Mouse (Mus musculus) heart, embryonic 12.5 days (tissue): ENCODE measurements around the gene P3h3. TPM values are rescaled to one million over a fixed set of nuclear protein-coding genes. Genes with fewer than 3 reads are reported as not detected.

Source experiments
- ATAC-seq: fragments of 200-750 bp; cut with Nextera tagmentation; 2 replicates; pipeline ENCODE4 v1.8.0; 2017; ENCODE audit warnings: moderate TSS enrichment, moderate library complexity; ENCODE audit not compliant: insufficient number of reproducible peaks, low FRiP score
- H3K27ac ChIP-seq: fragments of 300-500 bp; sonication (generic); 2 replicates; pipeline ENCODE4 v1.5.1; 2016; ENCODE audit warnings: mild to moderate bottlenecking, moderate library complexity; ENCODE audit not compliant: poor library complexity, severe bottlenecking
- H3K27me3 ChIP-seq: fragments of 300-500 bp; sonication (generic); replicated peaks from 2 replicates; pipeline ENCODE4 v1.6.1; 2016; ENCODE audit warnings: mild to moderate bottlenecking, moderate library complexity
- H3K36me3 ChIP-seq: fragments of 300-500 bp; sonication (generic); 2 replicates; pipeline ENCODE4 v1.6.1; 2016; ENCODE audit warnings: mild to moderate bottlenecking, moderate library complexity
- H3K4me1 ChIP-seq: fragments of 300-500 bp; sonication (generic); replicated peaks from 2 replicates; pipeline ENCODE4 v1.6.1; 2016; ENCODE audit warnings: mild to moderate bottlenecking
- H3K4me2 ChIP-seq: fragments of 300-500 bp; sonication (generic); 2 replicates; pipeline ENCODE4 v1.6.1; 2016; ENCODE audit warnings: mild to moderate bottlenecking, moderate library complexity
- H3K4me3 ChIP-seq: fragments of 300-500 bp; sonication (generic); 2 replicates; pipeline ENCODE4 v1.5.1; 2016; ENCODE audit warnings: mild to moderate bottlenecking
- H3K9ac ChIP-seq: fragments of 300-500 bp; sonication (generic); 2 replicates; pipeline ENCODE4 v1.6.1; 2016; ENCODE audit warnings: mild to moderate bottlenecking, moderate library complexity
- H3K9me3 ChIP-seq: fragments of 300-500 bp; sonication (generic); replicated peaks from 2 replicates; pipeline ENCODE4 v1.6.1; 2016; ENCODE audit warnings: mild to moderate bottlenecking, moderate library complexity
- WGBS: fragments of 180-500 bp; shearing (Covaris S2); methylation state at CpG from one replicate; pipeline ENCODE4 v1.1.7; 2016; 5-methylcytosine and 5-hydroxymethylcytosine counted together
- polyA plus RNA-seq: library from polyadenylated mRNA; unstranded; fragments of >200 nt; fragmentation: Nextera tagmentation; extraction: Ambion mirVana; gene quantifications from 2 replicates; pipeline ENCODE4 v1.2.1, GENCODE M21; 2016

P3h3 gene
- polyA plus RNA-seq, 1 experiment from 2014 or later = 21.9 TPM

GRCm38 (mm10) chr6:124829799-124830700 lies 27.5 kb downstream of the P3h3 start:
- peak overlapping the region; percentile 78 for H3K9ac ChIP-seq
- H3K27ac ChIP-seq = peak overlapping the region; percentile 85
- H3K27me3 ChIP-seq = no peaks in the 10 kb centered on the region
- peaks cover 19% of the 10 kb centered on the region for H3K4me1 ChIP-seq
- peak overlapping the region; percentile 81 for H3K4me2 ChIP-seq
- H3K4me3 ChIP-seq = peak overlapping the region; percentile 68
- peak; percentile 89 for ATAC-seq
- H3K9me3 ChIP-seq = no peaks in the 10 kb centered on the region
- under 1% methylated on average over 38 of the region's 38 CpGs for WGBS
- peaks cover 45% of the 10 kb centered on the region for H3K36me3 ChIP-seq

- H3K4me1 ChIP-seq = peaks cover 19% of the 10 kb centered on the region
- no peaks in the 10 kb centered on the region for H3K9me3 ChIP-seq
- under 1% methylated on average over 55 of the region's 55 CpGs for WGBS
- peak; percentile 96 for ATAC-seq
- H3K4me3 ChIP-seq = peak within 1 kb of the TSS; percentile 68
- peaks cover 47% of the 10 kb centered on the region for H3K36me3 ChIP-seq
- H3K4me2 ChIP-seq = peak within 1 kb of the TSS; percentile 94
- peak within 1 kb of the TSS; percentile 85 for H3K27ac ChIP-seq
- H3K9ac ChIP-seq = peak within 1 kb of the TSS; percentile 79
- no peaks in the 10 kb centered on the region for H3K27me3 ChIP-seq
Observed at GRCm38 (mm10) chr6:124828868-124829798, 28.4 kb downstream of the P3h3 start, which contains the start of the genes Usp5 and Cdca3. TSS of gene Usp5 (minus strand) at chr6:124829484. TSS of gene Cdca3 (plus strand) at chr6:124829547.

- ATAC-seq = no peak
- Histone ChIP-seq H3K4me3 (peak overlapping the region; percentile 68), H3K27me3 (no peaks in the 10 kb centered on the region), H3K4me1 (peaks cover 19% of the 10 kb centered on the region), H3K9ac (peak overlapping the region; percentile 79), H3K36me3 (peaks cover 48% of the 10 kb centered on the region), H3K4me2 (peak overlapping the region; percentile 94), H3K27ac (0 out of 2 replicates have a peak overlapping the region, but pooled peaks have one; percentile 19), H3K9me3 (no peaks in the 10 kb centered on the region)
- WGBS = 26% methylated on average over 10 of the region's 10 CpGs
Observed at GRCm38 (mm10) chr6:124828101-124828592, 29.4 kb downstream of the P3h3 start.

GRCm38 (mm10) chr6:124822049-124822448 lies 35.5 kb downstream of the P3h3 start:
- H3K4me2 ChIP-seq = no peak overlapping the region

GRCm38 (mm10) chr6:124820891-124821290 lies 36.7 kb downstream of the P3h3 start:
- Histone ChIP-seq H3K27me3 (no peaks in the 10 kb centered on the region), H3K9me3 (no peaks in the 10 kb centered on the region), H3K4me1 (no peaks in the 10 kb centered on the region), H3K4me3 (no peak overlapping the region), H3K36me3 (peaks cover 100% of the 10 kb centered on the region), H3K4me2 (no peak overlapping the region), H3K9ac (no peak overlapping the region), H3K27ac (no peak overlapping the region)
- no peak for ATAC-seq
- 86% methylated on average over 5 of the region's 5 CpGs for WGBS

More at GRCm38 (mm10) chr6:124822049-124822448, 35.5 kb downstream of the P3h3 start:
- H3K27me3 ChIP-seq = no peaks in the 10 kb centered on the region
- H3K36me3 ChIP-seq = peaks cover 93% of the 10 kb centered on the region
- no peak overlapping the region for H3K9ac ChIP-seq
- H3K27ac ChIP-seq = no peak overlapping the region
- no peak overlapping the region for H3K4me3 ChIP-seq
- 83% methylated on average over 4 of the region's 4 CpGs for WGBS
- ATAC-seq = no peak
- no peaks in the 10 kb centered on the region for H3K4me1 ChIP-seq
- no peaks in the 10 kb centered on the region for H3K9me3 ChIP-seq

- Histone ChIP-seq H3K27ac (no peak overlapping the region), H3K4me1 (peaks cover 14% of the 10 kb centered on the region), H3K27me3 (no peaks in the 10 kb centered on the region), H3K4me2 (no peak overlapping the region), H3K4me3 (no peak overlapping the region), H3K36me3 (peaks cover 81% of the 10 kb centered on the region), H3K9me3 (no peaks in the 10 kb centered on the region), H3K9ac (no peak overlapping the region)
- WGBS = 85% methylated on average over 8 of the region's 8 CpGs
- no peak for ATAC-seq
Observed at GRCm38 (mm10) chr6:124817971-124818370, 39.6 kb downstream of the P3h3 start.

- Histone ChIP-seq H3K27ac (no peak overlapping the region), H3K36me3 (peaks cover 79% of the 10 kb centered on the region), H3K4me2 (no peak overlapping the region), H3K4me1 (peaks cover 18% of the 10 kb centered on the region), H3K9ac (no peak overlapping the region), H3K9me3 (no peaks in the 10 kb centered on the region), H3K27me3 (no peaks in the 10 kb centered on the region), H3K4me3 (no peak overlapping the region)
- 95% methylated on average over 8 of the region's 8 CpGs for WGBS
- no peak for ATAC-seq
Observed at GRCm38 (mm10) chr6:124817563-124817962, 40.0 kb downstream of the P3h3 start.

GRCm38 (mm10) chr6:124817125-124817524 lies 40.4 kb downstream of the P3h3 start:
- Histone ChIP-seq H3K27ac (no peak overlapping the region), H3K4me2 (no peak overlapping the region), H3K4me3 (no peak overlapping the region), H3K9me3 (no peaks in the 10 kb centered on the region), H3K27me3 (no peaks in the 10 kb centered on the region), H3K4me1 (peaks cover 22% of the 10 kb centered on the region), H3K9ac (no peak overlapping the region), H3K36me3 (peaks cover 79% of the 10 kb centered on the region)
- 96% methylated on average over 11 of the region's 11 CpGs for whole genome bisulfite sequencing
- no peak for ATAC-seq

- no peak overlapping the region for H3K9ac ChIP-seq
- ATAC-seq = no peak
- no peaks in the 10 kb centered on the region for H3K9me3 ChIP-seq
- H3K4me3 ChIP-seq = no peak overlapping the region
- no peaks in the 10 kb centered on the region for H3K27me3 ChIP-seq
- WGBS = 91% methylated on average over 4 of the region's 4 CpGs
- peaks cover 79% of the 10 kb centered on the region for H3K36me3 ChIP-seq
- no peak overlapping the region for H3K27ac ChIP-seq
- H3K4me1 ChIP-seq = peaks cover 27% of the 10 kb centered on the region
- H3K4me2 ChIP-seq = no peak overlapping the region
Observed at GRCm38 (mm10) chr6:124816611-124817010, 40.9 kb downstream of the P3h3 start.

- peaks cover 38% of the 10 kb centered on the region for H3K4me1 ChIP-seq
- no peaks in the 10 kb centered on the region for H3K9me3 ChIP-seq
- H3K27me3 ChIP-seq = no peaks in the 10 kb centered on the region
- no peak overlapping the region for H3K9ac ChIP-seq
- H3K27ac ChIP-seq = no peak overlapping the region
- peak overlapping the region; percentile 80 for H3K4me2 ChIP-seq
- no peak for ATAC-seq
- H3K4me3 ChIP-seq = no peak overlapping the region
- H3K36me3 ChIP-seq = peaks cover 78% of the 10 kb centered on the region
- WGBS = 72% methylated on average over 9 of the region's 9 CpGs
Observed at GRCm38 (mm10) chr6:124814858-124815774, 42.4 kb downstream of the P3h3 start.
